Mouse (Mus musculus) myocyte (in vitro differentiated cells): ENCODE measurements around the gene Nek9.

ENCODE experiments used
- POLR2A ChIP-seq: IDR thresholded peaks from one replicate; pipeline ENCODE4 v1.6.1; 2011; ENCODE audit warnings: low read depth, mild to moderate bottlenecking, control low read depth, moderate library complexity; ENCODE audit not compliant: insufficient read length
- POLR2AphosphoS2 ChIP-seq: IDR thresholded peaks from one replicate; pipeline ENCODE4 v1.6.1; 2011; ENCODE audit warnings: low read depth, control low read depth; ENCODE audit not compliant: insufficient read length

DNA sequence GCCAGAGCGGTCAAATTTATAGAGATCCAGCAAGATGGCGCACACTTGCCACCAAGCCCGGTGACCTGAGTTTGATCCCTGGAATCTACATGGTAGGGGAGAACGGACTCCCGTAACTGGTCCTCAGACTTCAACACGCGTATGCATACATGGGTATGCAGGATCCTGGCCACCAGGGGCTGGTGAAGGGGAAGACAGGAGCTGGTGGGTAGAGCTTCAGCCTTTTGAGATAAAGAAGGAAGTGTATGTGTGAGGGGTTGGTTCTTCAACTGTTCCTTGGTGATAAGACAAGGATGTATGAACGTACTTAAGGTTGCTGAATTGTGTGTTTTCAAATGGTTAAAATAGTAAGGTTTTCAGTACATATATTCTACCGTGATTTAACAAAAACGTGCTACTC, 60.2 kb downstream of the Nek9 start:
- TF ChIP-seq POLR2AphosphoS2 (no peak), POLR2A (no peak)
